Mouse (Mus musculus): ENCODE results near the gene Nlrp3.

GRCm38 (mm10) chr11:59517441-59517840 is 23.9 kb upstream of the Nlrp3 start:
- TF ChIP-seq CTCF (IDR thresholded peaks at IDR 0.05; ENCODE audit: insufficient read depth, low read length) (no peak), POLR2A (IDR thresholded peaks at IDR 0.05; ENCODE audit: borderline replicate concordance, extremely low read depth, low read depth, low read length) (no peak)

Data from lung, adult 2 months (tissue).